Mouse (Mus musculus) bone marrow, adult 2 months (tissue): Measurements from ENCODE around the gene Gdf7.

Experiments used
- CTCF ChIP-seq: fragments of 200-500 bp; IDR thresholded peaks from 2 replicates; pipeline ENCODE4 v1.5.1; 2011; ENCODE audit warnings: low read length, control low read depth; ENCODE audit not compliant: control insufficient read depth, insufficient read depth
- POLR2A ChIP-seq: fragments of 200-500 bp; IDR thresholded peaks from 2 replicates; pipeline ENCODE4 v1.6.1; 2011; ENCODE audit warnings: low read depth, mild to moderate bottlenecking, control low read depth, low read length, borderline replicate concordance; ENCODE audit not compliant: control insufficient read depth

GRCm38 (mm10) chr12:8289099-8289498 lies 12.7 kb downstream of the Gdf7 start:
- TF ChIP-seq POLR2A (no peak), CTCF (no peak)
